Mouse (Mus musculus) adrenal gland, adult (tissue): ENCODE measurements around the gene Hivep1.

Experiments
- DNase-seq, 2 experiments: peaks; one replicate each; pipeline ENCODE4 v3.0.0; 2022 to 2023; ENCODE audit warnings: low spot score in 1 of 2; ENCODE audit not compliant: inconsistent age in 2 of 2

Hivep1 gene

GRCm38 (mm10) chr13:42213556-42213955, 161.7 kb downstream of the Hivep1 start:
- no peak for DNase-seq

- no peak for DNase-seq
Measured at GRCm38 (mm10) chr13:42222401-42222800, 170.6 kb downstream of the Hivep1 start.

GRCm38 (mm10) chr13:42228849-42229248, 177.0 kb downstream of the Hivep1 start:
- no peak for DNase-seq

- no peak for DNase-seq
Measured at GRCm38 (mm10) chr13:42233741-42234419, 182.1 kb downstream of the Hivep1 start.

- DNase-seq = no peak
Measured at GRCm38 (mm10) chr13:42238520-42238919, 186.7 kb downstream of the Hivep1 start.

- no peak for DNase-seq
Measured at GRCm38 (mm10) chr13:42242131-42242530, 190.3 kb downstream of the Hivep1 start.
